In genomic region chr9:55543336-55543702, GRCm38 (mm10) we compare ENCODE assay signal across 10 mouse cellular contexts. TPM values are rescaled to one million over a fixed set of nuclear protein-coding genes. Genes with fewer than 3 reads are reported as not detected.
DNase-seq lines count a peak whose midpoint lies in the region; ATAC-seq and TF ChIP-seq lines count a peak whose summit lies in the region.
"Had no signal": no experiment of that assay in that cellular context is flagged by ENCODE, and none has a peak within 500 bp of the region (broad histone marks: within the 10 kb centered on the region; RNA-seq: fewer than 3 reads in every experiment).

No protein-coding gene starts in this region.

- peak; percentile 38 for DNase-seq in embryo, embryonic 10 days (ENCODE audit: low spot score)
- no peak for DNase-seq in embryo, embryonic 9.5 days (ENCODE audit: extremely low spot score)
- DNase-seq in left cerebral cortex, postnatal 4 days: peak; percentile 6
- no peak for DNase-seq in left cerebral cortex, postnatal 10 days (ENCODE audit: extremely low spot score in 1 of 2, low spot score in 2 of 2)
- peak; percentile 10 to 13 for DNase-seq in natural killer cell, adult 2 months (ENCODE audit: low spot score in 2 of 2)
- DNase-seq in urinary bladder, postnatal 4 days (ENCODE audit: low spot score in 2 of 2): no peak
- DNase-seq in gastrocnemius, adult 2 months: no peak

- H3K36me3 ChIP-seq in embryonic facial prominence, embryonic 13.5 days: no peaks in the 10 kb centered on the region
- H3K36me3 ChIP-seq: forebrain, embryonic 15.5 days had no signal

- peak overlapping the region; percentile 48 for H3K4me3 ChIP-seq in embryonic facial prominence, embryonic 13.5 days
- no peak overlapping the region for H3K4me3 ChIP-seq in gastrocnemius, adult 2 months

- H3K4me1 ChIP-seq in embryonic facial prominence, embryonic 13.5 days: peaks cover 62% of the 10 kb centered on the region

- H3K9ac ChIP-seq in embryonic facial prominence, embryonic 13.5 days: peak overlapping the region; percentile 67; the same call in 1 of the 2 replicates
- H3K9ac ChIP-seq: forebrain, embryonic 15.5 days had no signal

- H3K9me3 ChIP-seq in embryonic facial prominence, embryonic 13.5 days: no peaks in the 10 kb centered on the region
- H3K9me3 ChIP-seq: forebrain, embryonic 15.5 days had no signal

- TF ChIP-seq CTCF in gastrocnemius, adult 2 months (IDR thresholded peaks at IDR 0.05): no peak

- intact Hi-C loops in left cerebral cortex, postnatal 4 days (cut with DNase I): loop anchor here (10.0 kb wide), 1 partner anchor 371 kb away; no protein-coding TSS in a partner anchor
- intact Hi-C loops in left cerebral cortex, postnatal 10 days (cut with DNase I): no loop called here
- intact Hi-C loops in gastrocnemius, adult 2 months (cut with DNase I): no loop called here

- 8% methylated on average over 8 of the region's 8 CpGs for WGBS in embryonic facial prominence, embryonic 13.5 days

- H3K27ac ChIP-seq in embryonic facial prominence, embryonic 13.5 days: no peak overlapping the region
- no peak overlapping the region for H3K27ac ChIP-seq in gastrocnemius, adult 2 months
- H3K27ac ChIP-seq: forebrain, embryonic 15.5 days had no signal

- H3K4me2 ChIP-seq in embryonic facial prominence, embryonic 13.5 days: peak overlapping the region; percentile 79

- peaks cover 99% of the 10 kb centered on the region for H3K27me3 ChIP-seq in embryonic facial prominence, embryonic 13.5 days

- no peak for ATAC-seq in embryonic facial prominence, embryonic 13.5 days (ENCODE audit: insufficient number of reproducible peaks, insufficient read depth, low FRiP score, low TSS enrichment, low read depth)
- ATAC-seq: forebrain, embryonic 15.5 days had no signal

RNA-seq across cellular contexts. Expression of gene Isl2, which starts 4.8 kb away (rescaled TPM):
- total RNA-seq in left cerebral cortex, postnatal 4 days (2021): not detected
- not detected for total RNA-seq in left cerebral cortex, postnatal 10 days (2021)
- polyA plus RNA-seq in embryonic facial prominence, embryonic 13.5 days (2015; fragmentation: Nextera tagmentation; extraction: Ambion mirVana): 3.3 and 4.0 TPM in 2 replicates
- total RNA-seq in gastrocnemius, adult 2 months (2021): not detected
- total RNA-seq: adrenal gland, postnatal 4 days had no signal

RNA-seq across cellular contexts. Expression of gene Etfa, which starts 31.3 kb away (rescaled TPM):
- 10 to 100 TPM; 38.7 to 39.4 TPM for total RNA-seq in left cerebral cortex, postnatal 4 days (2021)
- 10 to 100 TPM; 42.7 to 44.6 TPM for total RNA-seq in left cerebral cortex, postnatal 10 days (2021)
- polyA plus RNA-seq in embryonic facial prominence, embryonic 13.5 days (2015; fragmentation: Nextera tagmentation; extraction: Ambion mirVana): 176 and 189 TPM in 2 replicates
- 100 to 1,000 TPM; 217 to 370 TPM for total RNA-seq in gastrocnemius, adult 2 months (2021)

Comparison
In these comparisons a context has a peak if more than half of its experiments do, and no peak if none do; other contexts are left out.
1. DNase-seq: peak in embryo, embryonic 10 days (single experiment), left cerebral cortex, postnatal 4 days (single experiment) and natural killer cell, adult 2 months (2 of 2); none in embryo, embryonic 9.5 days (single experiment), left cerebral cortex, postnatal 10 days (0 of 2), urinary bladder, postnatal 4 days (0 of 2) and gastrocnemius, adult 2 months (single experiment).
2. RNA of gene Etfa, which starts 31.3 kb away (total RNA-seq): 217 to 370 TPM in gastrocnemius, adult 2 months; 42.7 to 44.6 TPM in left cerebral cortex, postnatal 10 days and 38.7 to 39.4 TPM in left cerebral cortex, postnatal 4 days; every median in the first group is over 4 times any median in the second.